Mouse (Mus musculus) forebrain, embryonic 12.5 days (tissue): Measurements from ENCODE around the gene Praf2. TPM values are rescaled to one million over a fixed set of nuclear protein-coding genes. Genes with fewer than 3 reads are reported as not detected.
A peak's percentile ranks its signal among the peaks of the same experiment; 100 is the strongest.
"Not testable (repeated sequence)": the region's sequence is repeated elsewhere in the genome, so short reads cannot be mapped to it uniquely, and the experiment has no call there.

Source experiments
- ATAC-seq: fragments of 200-750 bp; cut with Nextera tagmentation; 2 replicates; pipeline ENCODE4 v1.8.0; 2017; ENCODE audit warnings: moderate TSS enrichment; ENCODE audit not compliant: low FRiP score
- H3K27ac ChIP-seq: fragments of 300-500 bp; sonication (generic); 2 replicates; pipeline ENCODE4 v1.5.1; 2016; ENCODE audit warnings: mild to moderate bottlenecking
- H3K27me3 ChIP-seq: fragments of 300-500 bp; sonication (generic); 2 replicates; pipeline ENCODE4 v1.6.1; 2016; ENCODE audit warnings: mild to moderate bottlenecking
- H3K36me3 ChIP-seq: fragments of 300-500 bp; sonication (generic); replicated peaks from 2 replicates; pipeline ENCODE4 v1.6.1; 2016; ENCODE audit warnings: mild to moderate bottlenecking
- H3K4me1 ChIP-seq: fragments of 300-500 bp; sonication (generic); 2 replicates; pipeline ENCODE4 v1.6.1; 2016
- H3K4me2 ChIP-seq: fragments of 300-500 bp; sonication (generic); 2 replicates; pipeline ENCODE4 v1.6.1; 2016; ENCODE audit warnings: mild to moderate bottlenecking, moderate library complexity
- H3K4me3 ChIP-seq: fragments of 300-500 bp; sonication (generic); replicated peaks from 2 replicates; pipeline ENCODE4 v1.5.1; 2016; ENCODE audit warnings: mild to moderate bottlenecking
- H3K9ac ChIP-seq: fragments of 300-500 bp; sonication (generic); 2 replicates; pipeline ENCODE4 v1.6.1; 2016; ENCODE audit warnings: mild to moderate bottlenecking
- H3K9me3 ChIP-seq: fragments of 300-500 bp; sonication (generic); 2 replicates; pipeline ENCODE4 v1.6.1; 2016
- WGBS: fragments of 180-500 bp; shearing (Covaris S2); methylation state at CpG from one replicate; pipeline ENCODE4 v1.1.7; 2016; 5-methylcytosine and 5-hydroxymethylcytosine counted together
- polyA plus RNA-seq: library from polyadenylated mRNA; unstranded; fragments of >200 nt; fragmentation: Nextera tagmentation; extraction: Ambion mirVana; gene quantifications from 2 replicates; pipeline ENCODE4 v1.2.1, GENCODE M21; 2016

Gene Praf2
- polyA plus RNA-seq, 1 experiment from 2014 or later = 79.5 TPM

- not testable (repeated sequence) for H3K9me3 ChIP-seq, H3K27me3 ChIP-seq, H3K4me2 ChIP-seq, H3K4me3 ChIP-seq, H3K9ac ChIP-seq, H3K4me1 ChIP-seq, H3K27ac ChIP-seq, H3K36me3 ChIP-seq, ATAC-seq
- 25% methylated on average over 1 of the region's 1 CpGs for WGBS
Measured at GRCm38 (mm10) chrX:7716058-7716457, 12.2 kb upstream of the Praf2 start.

DNA sequence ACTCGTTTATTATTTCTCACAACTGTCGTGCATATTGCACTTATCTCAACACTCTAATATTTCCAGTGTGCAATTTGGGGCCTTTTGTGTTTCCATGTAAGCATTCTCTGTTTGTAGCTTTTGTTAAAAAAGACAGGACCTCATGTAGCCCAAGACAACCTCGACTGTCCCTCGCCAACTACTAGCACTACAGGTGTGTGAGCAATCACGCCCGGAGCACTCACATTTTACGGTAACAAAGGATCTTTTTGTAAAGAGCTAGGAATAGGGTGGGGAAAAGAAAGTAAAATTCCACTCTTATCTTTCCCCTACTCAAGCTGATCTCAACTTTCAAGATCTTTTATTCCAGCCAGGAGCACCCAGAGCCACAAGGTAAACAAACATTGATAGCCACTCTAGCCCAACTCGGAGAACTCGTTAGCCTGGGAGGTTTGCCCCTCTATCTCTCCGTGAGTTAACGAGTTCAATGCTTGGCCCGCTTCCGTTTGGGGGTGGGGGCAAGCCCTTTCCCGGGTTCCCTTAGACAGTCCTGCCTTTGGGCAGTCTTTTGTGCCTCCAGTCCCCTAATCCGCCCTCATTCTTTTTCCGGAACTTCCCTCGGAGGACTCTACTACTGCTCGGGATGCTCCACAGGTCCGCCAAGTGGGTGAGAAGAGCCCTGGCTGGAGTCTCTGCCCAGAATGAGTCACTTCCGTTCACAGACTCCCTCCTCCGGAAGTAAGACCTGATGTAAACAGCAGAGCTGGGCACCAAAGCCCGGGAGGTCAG lies 6.5 kb upstream of the Praf2 start, which contains the start of gene Gm45208:
Gene Gm45208 (plus strand): TSS at position 732 of the 768 bp plus-strand sequence.
- peak; percentile 92 for ATAC-seq
- Histone ChIP-seq H3K4me1 (peaks cover 4% of the 10 kb centered on the region; the same call in 1 of the 2 replicates), H3K9me3 (no peaks in the 10 kb centered on the region), H3K27ac (peak within 1 kb of the TSS; percentile 88), H3K4me3 (peak within 1 kb of the TSS; percentile 52), H3K27me3 (no peaks in the 10 kb centered on the region), H3K4me2 (peak within 1 kb of the TSS; percentile 62), H3K36me3 (peaks cover 4% of the 10 kb centered on the region; the same call in 1 of the 2 replicates), H3K9ac (peak within 1 kb of the TSS; percentile 56)
- WGBS = 27% methylated on average over 22 of the region's 22 CpGs

GRCm38 (mm10) chrX:7722282-7722611 lies 6.0 kb upstream of the Praf2 start:
- Histone ChIP-seq H3K4me2 (peak overlapping the region; percentile 62), H3K9ac (peak overlapping the region; percentile 56), H3K27me3 (no peaks in the 10 kb centered on the region), H3K36me3 (peaks cover 10% of the 10 kb centered on the region; the same call in 1 of the 2 replicates), H3K4me1 (peaks cover 4% of the 10 kb centered on the region; the same call in 1 of the 2 replicates), H3K27ac (no peak overlapping the region), H3K9me3 (no peaks in the 10 kb centered on the region), H3K4me3 (peak overlapping the region; percentile 52)
- peak; percentile 31; the same call in 1 of the 2 replicates for ATAC-seq
- WGBS = 23% methylated on average over 11 of the region's 11 CpGs

GRCm38 (mm10) chrX:7722691-7723090 lies 5.5 kb upstream of the Praf2 start:
- ATAC-seq = no peak
- Histone ChIP-seq H3K4me1 (peaks cover 6% of the 10 kb centered on the region; the same call in 1 of the 2 replicates), H3K4me2 (peak overlapping the region; percentile 62), H3K36me3 (peaks cover 11% of the 10 kb centered on the region; the same call in 1 of the 2 replicates), H3K4me3 (peak overlapping the region; percentile 52), H3K9me3 (no peaks in the 10 kb centered on the region), H3K9ac (peak overlapping the region; percentile 56), H3K27me3 (no peaks in the 10 kb centered on the region), H3K27ac (no peak overlapping the region)
- 34% methylated on average over 4 of the region's 4 CpGs for WGBS

GRCm38 (mm10) chrX:7724135-7724534 lies 4.1 kb upstream of the Praf2 start:
- Histone ChIP-seq H3K9ac (no peak overlapping the region), H3K36me3 (peaks cover 11% of the 10 kb centered on the region; the same call in 1 of the 2 replicates), H3K4me3 (no peak overlapping the region), H3K4me2 (no peak overlapping the region), H3K4me1 (peaks cover 10% of the 10 kb centered on the region), H3K27ac (no peak overlapping the region), H3K27me3 (no peaks in the 10 kb centered on the region), H3K9me3 (no peaks in the 10 kb centered on the region)
- no peak for ATAC-seq
- WGBS = 83% methylated on average over 7 of the region's 7 CpGs

- H3K4me3 ChIP-seq = no peak overlapping the region
- 88% methylated on average over 12 of the region's 12 CpGs for WGBS
- H3K9me3 ChIP-seq = no peaks in the 10 kb centered on the region
- peaks cover 11% of the 10 kb centered on the region; the same call in 1 of the 2 replicates for H3K36me3 ChIP-seq
- no peak overlapping the region for H3K4me2 ChIP-seq
- H3K27me3 ChIP-seq = no peaks in the 10 kb centered on the region
- no peak for ATAC-seq
- no peak overlapping the region for H3K27ac ChIP-seq
- no peak overlapping the region for H3K9ac ChIP-seq
- peaks cover 15% of the 10 kb centered on the region for H3K4me1 ChIP-seq
Measured at GRCm38 (mm10) chrX:7725841-7726240, 2.4 kb upstream of the Praf2 start.

GRCm38 (mm10) chrX:7727176-7727575 lies 1.1 kb upstream of the Praf2 start:
- no peaks in the 10 kb centered on the region for H3K27me3 ChIP-seq
- no peaks in the 10 kb centered on the region for H3K9me3 ChIP-seq
- H3K9ac ChIP-seq = no peak overlapping the region
- ATAC-seq = no peak
- H3K27ac ChIP-seq = no peak overlapping the region
- no peak overlapping the region for H3K4me3 ChIP-seq
- no peak overlapping the region for H3K4me2 ChIP-seq
- H3K4me1 ChIP-seq = peaks cover 15% of the 10 kb centered on the region
- H3K36me3 ChIP-seq = peaks cover 11% of the 10 kb centered on the region; the same call in 1 of the 2 replicates
- WGBS = 92% methylated on average over 13 of the region's 13 CpGs

GRCm38 (mm10) chrX:7728922-7729265 lies 655 bp downstream of the Praf2 start:
- no peak for ATAC-seq
- peak overlapping the region; percentile 55 for H3K4me2 ChIP-seq
- no peaks in the 10 kb centered on the region for H3K27me3 ChIP-seq
- WGBS = 45% methylated on average over 4 of the region's 4 CpGs
- peaks cover 11% of the 10 kb centered on the region; the same call in 1 of the 2 replicates for H3K36me3 ChIP-seq
- peak overlapping the region; percentile 49 for H3K4me3 ChIP-seq
- H3K9me3 ChIP-seq = no peaks in the 10 kb centered on the region
- H3K9ac ChIP-seq = peak overlapping the region; percentile 50
- H3K27ac ChIP-seq = no peak overlapping the region
- peaks cover 11% of the 10 kb centered on the region for H3K4me1 ChIP-seq

DNA sequence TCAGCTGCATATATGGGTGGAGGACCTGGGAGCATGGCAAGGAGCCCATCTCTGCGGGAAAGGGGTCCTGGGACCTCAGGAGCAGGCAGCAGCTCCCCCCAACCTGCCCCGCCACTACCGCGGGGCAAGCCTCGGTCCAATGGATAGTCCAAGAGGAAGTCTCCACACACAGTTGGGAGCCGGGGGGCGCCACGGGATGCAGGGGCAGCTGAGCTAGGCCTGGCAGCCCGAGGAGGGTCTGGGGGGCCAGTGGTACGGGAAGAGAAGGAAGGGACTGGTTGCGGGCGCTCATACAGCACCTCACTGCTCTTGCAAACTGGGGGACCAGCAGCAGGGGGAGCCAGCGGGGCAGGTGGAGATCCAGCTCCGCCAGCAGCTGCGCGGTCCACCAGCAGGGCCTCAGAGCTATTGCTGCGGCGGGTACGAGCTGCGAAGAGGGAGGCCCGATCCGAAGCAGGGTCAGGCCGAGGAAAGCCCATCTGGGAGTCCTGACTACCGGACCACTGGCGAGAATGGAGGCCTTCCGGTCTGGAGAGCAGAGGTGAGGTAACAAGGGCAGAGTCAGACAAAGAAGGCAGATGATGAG lies 5.4 kb downstream of the Praf2 start:
- H3K27ac ChIP-seq = no peak overlapping the region
- H3K9me3 ChIP-seq = no peaks in the 10 kb centered on the region
- ATAC-seq = no peak; the same call in 1 of the 2 replicates
- no peak overlapping the region for H3K9ac ChIP-seq
- no peaks in the 10 kb centered on the region for H3K27me3 ChIP-seq
- H3K4me3 ChIP-seq = no peak overlapping the region
- 30% methylated on average over 25 of the region's 26 CpGs for WGBS
- H3K36me3 ChIP-seq = peaks cover 5% of the 10 kb centered on the region; the same call in 1 of the 2 replicates
- H3K4me1 ChIP-seq = peaks cover 8% of the 10 kb centered on the region
- H3K4me2 ChIP-seq = no peak overlapping the region

DNA sequence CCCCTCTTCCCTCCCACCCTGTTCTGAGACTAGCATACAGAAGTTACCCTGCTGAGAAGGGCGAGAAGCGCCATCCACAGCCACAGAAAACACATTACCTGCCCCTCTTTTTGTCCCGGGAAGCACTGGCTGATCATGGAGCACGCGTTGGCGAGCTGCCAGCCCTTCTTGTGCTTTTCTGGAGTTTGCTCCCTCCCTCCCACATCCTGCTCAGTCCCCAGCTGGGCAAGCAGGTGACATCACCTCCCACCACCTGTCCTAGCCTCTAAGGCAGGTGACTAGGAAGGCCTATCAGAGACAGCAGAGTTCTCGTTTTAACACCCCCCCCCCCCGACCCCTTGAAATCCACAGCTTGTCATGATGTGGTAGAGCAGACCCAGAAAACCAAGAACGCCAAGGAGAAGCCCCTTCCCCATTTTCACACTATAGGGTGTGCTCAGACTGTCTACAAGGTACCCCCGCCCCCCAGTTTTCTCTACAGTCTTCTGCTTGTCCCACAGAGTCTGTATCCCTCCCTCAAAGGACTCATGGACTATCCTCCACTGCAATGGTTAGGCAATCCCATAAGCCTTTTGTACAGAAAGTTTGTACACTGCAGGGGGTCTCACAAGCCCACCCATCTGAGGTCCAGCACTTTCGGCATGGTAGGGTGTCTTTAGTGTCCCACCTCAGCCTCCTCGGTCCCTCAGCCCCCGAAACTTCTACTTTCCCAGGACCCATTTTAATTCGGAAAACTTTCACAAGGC lies 11.3 kb downstream of the Praf2 start:
- Histone ChIP-seq H3K4me1 (no peaks in the 10 kb centered on the region; the same call in 1 of the 2 replicates), H3K4me3 (no peak overlapping the region), H3K9me3 (no peaks in the 10 kb centered on the region), H3K27me3 (no peaks in the 10 kb centered on the region), H3K9ac (no peak overlapping the region), H3K4me2 (no peak overlapping the region), H3K27ac (no peak overlapping the region), H3K36me3 (peaks cover 5% of the 10 kb centered on the region; the same call in 1 of the 2 replicates)
- WGBS = 70% methylated on average over 14 of the region's 14 CpGs
- no peak for ATAC-seq

DNA sequence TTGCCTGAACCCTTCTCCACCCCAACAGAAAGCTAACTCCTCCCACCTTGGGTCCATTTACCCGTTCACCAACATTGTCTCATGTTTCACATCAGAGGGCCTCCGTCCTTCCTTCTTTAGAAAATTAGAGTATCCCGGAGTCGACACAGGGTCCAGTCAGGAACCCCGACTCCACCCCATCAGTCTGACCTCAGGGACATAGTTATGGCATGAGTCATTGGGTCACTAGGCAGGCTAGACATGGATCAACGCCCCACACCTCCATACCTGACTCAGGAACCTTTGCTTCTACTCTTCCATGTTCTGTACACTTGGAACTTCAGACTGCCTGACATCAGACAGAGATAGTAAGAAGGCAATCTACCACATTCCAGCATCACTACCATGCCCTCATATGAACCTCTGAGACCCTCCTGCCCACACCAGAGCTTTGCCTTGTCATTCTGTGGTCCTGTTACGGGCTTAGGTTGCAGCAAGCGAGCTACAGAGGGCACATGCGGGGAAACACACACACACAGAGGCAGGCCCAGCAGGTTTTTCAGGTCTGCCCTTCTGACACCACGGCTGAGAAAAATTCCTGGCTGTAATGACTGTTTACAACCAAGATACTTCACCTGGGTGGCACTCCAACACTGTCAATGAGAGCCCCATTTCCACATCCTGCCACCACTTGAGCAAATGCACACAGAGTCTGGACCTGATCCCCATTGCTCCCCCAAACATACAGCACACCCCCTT lies 12.0 kb downstream of the Praf2 start:
- no peak for ATAC-seq
- H3K27me3 ChIP-seq = no peaks in the 10 kb centered on the region
- no peak overlapping the region for H3K4me2 ChIP-seq
- no peak overlapping the region for H3K27ac ChIP-seq
- no peak overlapping the region for H3K9ac ChIP-seq
- H3K36me3 ChIP-seq = peaks cover 1% of the 10 kb centered on the region; the same call in 1 of the 2 replicates
- no peak overlapping the region for H3K4me3 ChIP-seq
- H3K9me3 ChIP-seq = no peaks in the 10 kb centered on the region
- H3K4me1 ChIP-seq = no peaks in the 10 kb centered on the region; the same call in 1 of the 2 replicates
- 73% methylated on average over 10 of the region's 10 CpGs for WGBS
